Mouse (Mus musculus) limb, embryonic 14.5 days (tissue): ENCODE data around the gene Ccdc163. TPM values are rescaled to one million over a fixed set of nuclear protein-coding genes. Genes with fewer than 3 reads are reported as not detected.

ENCODE experiments used
- ATAC-seq: fragments of 200-750 bp; cut with Nextera tagmentation; 2 replicates; pipeline ENCODE4 v1.8.0; 2017; ENCODE audit warnings: low read depth, moderate number of reproducible peaks, moderate TSS enrichment; ENCODE audit not compliant: low FRiP score
- DNase-seq: peaks from one replicate; pipeline ENCODE4 v3.0.0-alpha.2; 2015; ENCODE audit warnings: low spot score
- H3K27ac ChIP-seq: fragments of 300-500 bp; sonication (generic); replicated peaks from 2 replicates; pipeline ENCODE4 v1.5.1; 2014; ENCODE audit warnings: low read depth, mild to moderate bottlenecking, low read length, moderate library complexity, mixed read lengths
- H3K27me3 ChIP-seq: fragments of 300-500 bp; sonication (generic); 2 replicates; pipeline ENCODE4 v1.6.1; 2014; ENCODE audit warnings: low read length, mixed read lengths; ENCODE audit not compliant: control insufficient read depth, insufficient read depth
- H3K36me3 ChIP-seq: fragments of 300-500 bp; sonication (generic); 2 replicates; pipeline ENCODE4 v1.6.1; 2014; ENCODE audit warnings: mild to moderate bottlenecking, low read length, moderate library complexity, mixed read lengths; ENCODE audit not compliant: control insufficient read depth, insufficient read depth
- H3K4me1 ChIP-seq: fragments of 300-500 bp; sonication (generic); 2 replicates; pipeline ENCODE4 v1.6.1; 2014; ENCODE audit warnings: antibody characterized with exemption, low read length, mixed read lengths; ENCODE audit not compliant: control insufficient read depth, insufficient read depth
- H3K4me2 ChIP-seq: fragments of 300-500 bp; sonication (generic); replicated peaks from 2 replicates; pipeline ENCODE4 v1.6.1; 2014; ENCODE audit warnings: low read depth, mild to moderate bottlenecking, low read length, moderate library complexity; ENCODE audit not compliant: severe bottlenecking
- H3K4me3 ChIP-seq: fragments of 300-500 bp; sonication (generic); replicated peaks from 2 replicates; pipeline ENCODE4 v1.5.1; 2014; ENCODE audit warnings: low read length
- H3K9ac ChIP-seq: fragments of 300-500 bp; sonication (generic); 2 replicates; pipeline ENCODE4 v1.6.1; 2014; ENCODE audit warnings: mild to moderate bottlenecking, low read depth, low read length, moderate library complexity; ENCODE audit not compliant: severe bottlenecking
- H3K9me3 ChIP-seq: fragments of 300-500 bp; sonication (generic); 2 replicates; pipeline ENCODE4 v1.6.1; 2016; ENCODE audit warnings: low read length; ENCODE audit not compliant: control insufficient read depth
- POLR2A ChIP-seq: fragments of 200-500 bp; IDR thresholded peaks from 2 replicates; pipeline ENCODE4 v1.8.0; 2012; ENCODE audit warnings: inconsistent platforms, mild to moderate bottlenecking, moderate library complexity, borderline replicate concordance; ENCODE audit not compliant: insufficient read depth, insufficient read length; ENCODE audit errors: extremely low read depth
- WGBS: fragments of 180-500 bp; shearing (Covaris S2); extraction: QIAGEN DNeasy Blood & Tissue Kit; methylation state at CpG from one replicate; pipeline ENCODE4 v1.1.7; 2014; 5-methylcytosine and 5-hydroxymethylcytosine counted together
- polyA plus RNA-seq, 2 experiments: library from polyadenylated mRNA; depleted of rRNA in 1 of 2; stranded (reverse) in 1 of 2; unstranded in 1 of 2; fragments of >200 nt; fragmentation: Nextera tagmentation in 1 of 2; extraction: Ambion mirVana in 1 of 2; gene quantifications; 2 replicates each; pipeline versions ENCODE4 v1.2.1 to v1.2.3; 2012 to 2014

The Ccdc163 gene
- polyA plus RNA-seq, 2 experiments: 24.3 to 53.7 TPM

- ATAC-seq (no peak), DNase-seq (no peak)
- H3K27me3 ChIP-seq: no peaks in the 10 kb centered on the region
- H3K4me3 ChIP-seq: no peak overlapping the region
- H3K9me3 ChIP-seq: no peaks in the 10 kb centered on the region
- 95% methylated on average over 3 of the region's 3 CpGs for whole genome bisulfite sequencing
- H3K9ac ChIP-seq: no peak overlapping the region
- no peaks in the 10 kb centered on the region for H3K36me3 ChIP-seq
- H3K4me1 ChIP-seq: no peaks in the 10 kb centered on the region
- no peak overlapping the region for H3K4me2 ChIP-seq
- no peak for TF ChIP-seq POLR2A
- H3K27ac ChIP-seq: no peak overlapping the region
These were observed 21.2 kb downstream of the Ccdc163 start for GRCm38 (mm10) chr4:116729532-116729931.

- ATAC-seq: no peak
- no peaks in the 10 kb centered on the region for H3K4me1 ChIP-seq
- no peak overlapping the region for H3K4me3 ChIP-seq
- no peaks in the 10 kb centered on the region for H3K9me3 ChIP-seq
- H3K27me3 ChIP-seq: no peaks in the 10 kb centered on the region
- DNase-seq: no peak
- no peak overlapping the region for H3K4me2 ChIP-seq
- 84% methylated on average over 9 of the region's 9 CpGs for WGBS
- H3K36me3 ChIP-seq: no peaks in the 10 kb centered on the region
- H3K9ac ChIP-seq: no peak overlapping the region
- no peak for TF ChIP-seq POLR2A
- no peak overlapping the region for H3K27ac ChIP-seq
These were observed 22.8 kb downstream of the Ccdc163 start for GRCm38 (mm10) chr4:116731077-116731476.

GRCm38 (mm10) chr4:116732355-116732754 is 24.0 kb downstream of the Ccdc163 start:
- no peak overlapping the region for H3K9ac ChIP-seq
- TF ChIP-seq POLR2A: no peak
- 81% methylated on average over 5 of the region's 5 CpGs for WGBS
- no peak overlapping the region for H3K27ac ChIP-seq
- DNase-seq (no peak), ATAC-seq (no peak)
- H3K36me3 ChIP-seq: no peaks in the 10 kb centered on the region
- no peaks in the 10 kb centered on the region for H3K27me3 ChIP-seq
- no peak overlapping the region for H3K4me2 ChIP-seq
- H3K4me3 ChIP-seq: no peak overlapping the region
- H3K4me1 ChIP-seq: no peaks in the 10 kb centered on the region
- no peaks in the 10 kb centered on the region for H3K9me3 ChIP-seq

- H3K4me2 ChIP-seq: no peak overlapping the region
- H3K4me3 ChIP-seq: no peak overlapping the region
- no peak for TF ChIP-seq POLR2A
- H3K9me3 ChIP-seq: no peaks in the 10 kb centered on the region
- no peaks in the 10 kb centered on the region for H3K36me3 ChIP-seq
- no peak for DNase-seq
- no peaks in the 10 kb centered on the region for H3K27me3 ChIP-seq
- no peak for ATAC-seq
- no peaks in the 10 kb centered on the region for H3K4me1 ChIP-seq
- H3K9ac ChIP-seq: no peak overlapping the region
- no peak overlapping the region for H3K27ac ChIP-seq
- 85% methylated on average over 2 of the region's 2 CpGs for WGBS
These were observed 26.7 kb downstream of the Ccdc163 start for GRCm38 (mm10) chr4:116734996-116735395.

GRCm38 (mm10) chr4:116738972-116739751 is 30.9 kb downstream of the Ccdc163 start:
- ATAC-seq (no peak), DNase-seq (no peak)
- H3K4me3 ChIP-seq: no peak overlapping the region
- no peaks in the 10 kb centered on the region for H3K27me3 ChIP-seq
- no peak overlapping the region for H3K9ac ChIP-seq
- no peak overlapping the region for H3K27ac ChIP-seq
- no peaks in the 10 kb centered on the region for H3K9me3 ChIP-seq
- no peak overlapping the region for H3K4me2 ChIP-seq
- no peaks in the 10 kb centered on the region for H3K4me1 ChIP-seq
- 74% methylated on average over 9 of the region's 9 CpGs for WGBS
- H3K36me3 ChIP-seq: no peaks in the 10 kb centered on the region
- TF ChIP-seq POLR2A: no peak

- Histone ChIP-seq H3K27ac (no peak overlapping the region), H3K9ac (no peak overlapping the region), H3K9me3 (no peaks in the 10 kb centered on the region), H3K36me3 (no peaks in the 10 kb centered on the region), H3K4me1 (no peaks in the 10 kb centered on the region), H3K27me3 (no peaks in the 10 kb centered on the region), H3K4me2 (no peak overlapping the region), H3K4me3 (no peak overlapping the region)
- ATAC-seq (no peak), DNase-seq (no peak)
- TF ChIP-seq POLR2A: no peak
- 87% methylated on average over 2 of the region's 2 CpGs for WGBS
These were observed 41.4 kb downstream of the Ccdc163 start for GRCm38 (mm10) chr4:116749750-116750149.
